Mouse (Mus musculus): Measurements from ENCODE around the gene Ubxn4. TPM values are rescaled to one million over a fixed set of nuclear protein-coding genes. Genes with fewer than 3 reads are reported as not detected.
"Not testable (repeated sequence)": the region's sequence is repeated elsewhere in the genome, so short reads cannot be mapped to it uniquely, and the experiment has no call there.

The Ubxn4 gene
- polyA plus RNA-seq, 1 experiment from 2014 or later: 79.2 TPM

- Histone ChIP-seq H3K9me3 (ENCODE audit: control insufficient read depth, low read length) (no peaks in the 10 kb centered on the region), H3K4me1 (replicated peaks; ENCODE audit: control insufficient read depth, insufficient read depth, low read length) (no peaks in the 10 kb centered on the region), H3K4me2 (replicated peaks; ENCODE audit: low read depth, low read length) (no peak overlapping the region), H3K9ac (ENCODE audit: low read depth, low read length) (no peak overlapping the region), H3K4me3 (ENCODE audit: low read depth, low read length) (no peak overlapping the region), H3K27me3 (ENCODE audit: control insufficient read depth, insufficient read depth, low read length) (no peaks in the 10 kb centered on the region), H3K27ac (ENCODE audit: low read depth, low read length) (no peak overlapping the region), H3K36me3 (ENCODE audit: control insufficient read depth, insufficient read depth, low read length) (no peaks in the 10 kb centered on the region)
- ATAC-seq (ENCODE audit: low FRiP score): no peak
- DNase-seq (ENCODE audit: low spot score): no peak
- 88% methylated on average over 5 of the region's 5 CpGs for WGBS
Observed at GRCm38 (mm10) chr1:128290295-128290694, 46.5 kb downstream of the Ubxn4 start.

- no peaks in the 10 kb centered on the region for H3K27me3 ChIP-seq (ENCODE audit: control insufficient read depth, insufficient read depth, low read length)
- H3K4me1 ChIP-seq (replicated peaks; ENCODE audit: control insufficient read depth, insufficient read depth, low read length): no peaks in the 10 kb centered on the region
- DNase-seq (ENCODE audit: low spot score): no peak
- no peaks in the 10 kb centered on the region for H3K36me3 ChIP-seq (ENCODE audit: control insufficient read depth, insufficient read depth, low read length)
- WGBS: 90% methylated on average over 12 of the region's 12 CpGs
- no peak overlapping the region for H3K4me3 ChIP-seq (ENCODE audit: low read depth, low read length)
- no peak for ATAC-seq (ENCODE audit: low FRiP score)
- no peak overlapping the region for H3K27ac ChIP-seq (ENCODE audit: low read depth, low read length)
- H3K9me3 ChIP-seq (ENCODE audit: control insufficient read depth, low read length): no peaks in the 10 kb centered on the region
- no peak overlapping the region for H3K9ac ChIP-seq (ENCODE audit: low read depth, low read length)
- H3K4me2 ChIP-seq (replicated peaks; ENCODE audit: low read depth, low read length): no peak overlapping the region
Observed at GRCm38 (mm10) chr1:128293524-128293923, 49.8 kb downstream of the Ubxn4 start.

- H3K9ac ChIP-seq (ENCODE audit: low read depth, low read length): no peak overlapping the region
- H3K36me3 ChIP-seq (ENCODE audit: control insufficient read depth, insufficient read depth, low read length): no peaks in the 10 kb centered on the region
- no peak for DNase-seq (ENCODE audit: low spot score)
- no peak overlapping the region for H3K27ac ChIP-seq (ENCODE audit: low read depth, low read length)
- ATAC-seq (ENCODE audit: low FRiP score): no peak
- H3K27me3 ChIP-seq (ENCODE audit: control insufficient read depth, insufficient read depth, low read length): no peaks in the 10 kb centered on the region
- WGBS: 71% methylated on average over 8 of the region's 8 CpGs
- H3K4me3 ChIP-seq (ENCODE audit: low read depth, low read length): no peak overlapping the region
- H3K4me1 ChIP-seq (replicated peaks; ENCODE audit: control insufficient read depth, insufficient read depth, low read length): no peaks in the 10 kb centered on the region
- H3K4me2 ChIP-seq (replicated peaks; ENCODE audit: low read depth, low read length): no peak overlapping the region
- no peaks in the 10 kb centered on the region for H3K9me3 ChIP-seq (ENCODE audit: control insufficient read depth, low read length)
Observed at GRCm38 (mm10) chr1:128295296-128295695, 51.5 kb downstream of the Ubxn4 start.

- H3K36me3 ChIP-seq (ENCODE audit: control insufficient read depth, insufficient read depth, low read length): no peaks in the 10 kb centered on the region
- no peak overlapping the region for H3K27ac ChIP-seq (ENCODE audit: low read depth, low read length)
- ATAC-seq (ENCODE audit: low FRiP score): 0 out of 2 replicates have a peak, but pooled peaks have one; percentile 19
- no peak overlapping the region for H3K4me2 ChIP-seq (replicated peaks; ENCODE audit: low read depth, low read length)
- 74% methylated on average over 5 of the region's 5 CpGs for WGBS
- no peak for DNase-seq (ENCODE audit: low spot score)
- no peaks in the 10 kb centered on the region for H3K9me3 ChIP-seq (ENCODE audit: control insufficient read depth, low read length)
- no peaks in the 10 kb centered on the region for H3K4me1 ChIP-seq (replicated peaks; ENCODE audit: control insufficient read depth, insufficient read depth, low read length)
- H3K27me3 ChIP-seq (ENCODE audit: control insufficient read depth, insufficient read depth, low read length): no peaks in the 10 kb centered on the region
- H3K9ac ChIP-seq (ENCODE audit: low read depth, low read length): no peak overlapping the region
- H3K4me3 ChIP-seq (ENCODE audit: low read depth, low read length): no peak overlapping the region
Observed at GRCm38 (mm10) chr1:128295717-128296528, 52.2 kb downstream of the Ubxn4 start.

- H3K9ac ChIP-seq (ENCODE audit: low read depth, low read length): no peak overlapping the region
- no peak overlapping the region for H3K27ac ChIP-seq (ENCODE audit: low read depth, low read length)
- DNase-seq (ENCODE audit: low spot score) (no peak), ATAC-seq (ENCODE audit: low FRiP score) (no peak)
- H3K36me3 ChIP-seq (ENCODE audit: control insufficient read depth, insufficient read depth, low read length): no peaks in the 10 kb centered on the region
- H3K4me1 ChIP-seq (replicated peaks; ENCODE audit: control insufficient read depth, insufficient read depth, low read length): no peaks in the 10 kb centered on the region
- WGBS: 93% methylated on average over 16 of the region's 16 CpGs
- H3K4me2 ChIP-seq (replicated peaks; ENCODE audit: low read depth, low read length): no peak overlapping the region
- H3K4me3 ChIP-seq (ENCODE audit: low read depth, low read length): no peak overlapping the region
- H3K9me3 ChIP-seq (ENCODE audit: control insufficient read depth, low read length): no peaks in the 10 kb centered on the region
- no peaks in the 10 kb centered on the region for H3K27me3 ChIP-seq (ENCODE audit: control insufficient read depth, insufficient read depth, low read length)
Observed at GRCm38 (mm10) chr1:128303900-128304299, 60.1 kb downstream of the Ubxn4 start.

- Histone ChIP-seq H3K4me1 (replicated peaks; ENCODE audit: control insufficient read depth, insufficient read depth, low read length) (no peaks in the 10 kb centered on the region), H3K4me3 (ENCODE audit: low read depth, low read length) (no peak overlapping the region), H3K27me3 (ENCODE audit: control insufficient read depth, insufficient read depth, low read length) (no peaks in the 10 kb centered on the region), H3K9ac (ENCODE audit: low read depth, low read length) (no peak overlapping the region), H3K4me2 (replicated peaks; ENCODE audit: low read depth, low read length) (no peak overlapping the region), H3K36me3 (ENCODE audit: control insufficient read depth, insufficient read depth, low read length) (no peaks in the 10 kb centered on the region), H3K27ac (ENCODE audit: low read depth, low read length) (no peak overlapping the region), H3K9me3 (ENCODE audit: control insufficient read depth, low read length) (no peaks in the 10 kb centered on the region)
- WGBS: 80% methylated on average over 3 of the region's 3 CpGs
- DNase-seq (ENCODE audit: low spot score): peak; percentile 16
- ATAC-seq (ENCODE audit: low FRiP score): no peak
Observed at GRCm38 (mm10) chr1:128309043-128309442, 65.3 kb downstream of the Ubxn4 start.

GRCm38 (mm10) chr1:128314665-128315064, 70.9 kb downstream of the Ubxn4 start:
- no peak overlapping the region for H3K4me2 ChIP-seq (replicated peaks; ENCODE audit: low read depth, low read length)
- no peaks in the 10 kb centered on the region for H3K4me1 ChIP-seq (replicated peaks; ENCODE audit: control insufficient read depth, insufficient read depth, low read length)
- H3K27ac ChIP-seq (ENCODE audit: low read depth, low read length): no peak overlapping the region
- 71% methylated on average over 4 of the region's 4 CpGs for WGBS
- H3K27me3 ChIP-seq (ENCODE audit: control insufficient read depth, insufficient read depth, low read length): no peaks in the 10 kb centered on the region
- ATAC-seq (ENCODE audit: low FRiP score) (no peak), DNase-seq (ENCODE audit: low spot score) (no peak)
- H3K36me3 ChIP-seq (ENCODE audit: control insufficient read depth, insufficient read depth, low read length): no peaks in the 10 kb centered on the region
- H3K9me3 ChIP-seq (ENCODE audit: control insufficient read depth, low read length): no peaks in the 10 kb centered on the region
- H3K9ac ChIP-seq (ENCODE audit: low read depth, low read length): no peak overlapping the region
- H3K4me3 ChIP-seq (ENCODE audit: low read depth, low read length): no peak overlapping the region

GRCm38 (mm10) chr1:128319266-128319665, 75.5 kb downstream of the Ubxn4 start:
- H3K4me1 ChIP-seq (replicated peaks; ENCODE audit: control insufficient read depth, insufficient read depth, low read length); H3K9ac ChIP-seq (ENCODE audit: low read depth, low read length); H3K36me3 ChIP-seq (ENCODE audit: control insufficient read depth, insufficient read depth, low read length); H3K4me3 ChIP-seq (ENCODE audit: low read depth, low read length); H3K4me2 ChIP-seq (replicated peaks; ENCODE audit: low read depth, low read length); DNase-seq (ENCODE audit: low spot score); H3K27me3 ChIP-seq (ENCODE audit: control insufficient read depth, insufficient read depth, low read length); H3K27ac ChIP-seq (ENCODE audit: low read depth, low read length); H3K9me3 ChIP-seq (ENCODE audit: control insufficient read depth, low read length); ATAC-seq (ENCODE audit: low FRiP score): not testable (repeated sequence)
- 90% methylated on average over 6 of the region's 6 CpGs for WGBS

GRCm38 (mm10) chr1:128323026-128323643, 79.4 kb downstream of the Ubxn4 start:
- 85% methylated on average over 8 of the region's 8 CpGs for WGBS
- Histone ChIP-seq H3K4me1 (replicated peaks; ENCODE audit: control insufficient read depth, insufficient read depth, low read length) (no peaks in the 10 kb centered on the region), H3K9me3 (ENCODE audit: control insufficient read depth, low read length) (no peaks in the 10 kb centered on the region), H3K27me3 (ENCODE audit: control insufficient read depth, insufficient read depth, low read length) (no peaks in the 10 kb centered on the region), H3K27ac (ENCODE audit: low read depth, low read length) (no peak overlapping the region), H3K36me3 (ENCODE audit: control insufficient read depth, insufficient read depth, low read length) (no peaks in the 10 kb centered on the region), H3K9ac (ENCODE audit: low read depth, low read length) (no peak overlapping the region), H3K4me2 (replicated peaks; ENCODE audit: low read depth, low read length) (no peak overlapping the region), H3K4me3 (ENCODE audit: low read depth, low read length) (no peak overlapping the region)
- DNase-seq (ENCODE audit: low spot score) (no peak), ATAC-seq (ENCODE audit: low FRiP score) (no peak)
